Mouse (Mus musculus) lung, postnatal 25 days (tissue): ENCODE measurements around the gene Krt14.
"Not testable (repeated sequence)": the region's sequence is repeated elsewhere in the genome, so short reads cannot be mapped to it uniquely, and the experiment has no call there.

ENCODE experiments used
- DNase-seq: peaks from one replicate; pipeline ENCODE4 v3.0.0; 2022; ENCODE audit warnings: low spot score

Gene Krt14

DNA sequence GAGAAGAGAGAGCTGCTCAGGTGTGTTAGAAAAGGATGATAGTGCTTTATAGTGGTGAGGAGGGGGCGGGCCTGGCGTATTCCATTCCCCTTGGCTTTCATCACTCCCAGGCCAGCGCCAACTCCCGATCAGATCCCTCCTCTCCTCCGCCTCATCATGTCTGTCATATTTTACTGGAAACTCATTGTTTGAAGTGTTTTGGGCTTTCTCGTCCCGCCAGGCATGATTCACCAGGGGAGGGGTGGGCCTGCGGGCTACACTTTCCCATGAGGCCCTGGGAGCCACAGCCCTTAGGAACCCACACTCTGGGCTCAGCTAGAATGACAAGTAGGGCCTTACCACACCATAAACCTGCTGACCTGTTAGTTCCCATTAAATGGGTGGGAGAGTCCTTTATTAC lies at the start of gene Krt14:
Gene Krt14 (minus strand): TSS at position 51 of the 400 bp plus-strand sequence.
- DNase-seq, result no peak

DNA sequence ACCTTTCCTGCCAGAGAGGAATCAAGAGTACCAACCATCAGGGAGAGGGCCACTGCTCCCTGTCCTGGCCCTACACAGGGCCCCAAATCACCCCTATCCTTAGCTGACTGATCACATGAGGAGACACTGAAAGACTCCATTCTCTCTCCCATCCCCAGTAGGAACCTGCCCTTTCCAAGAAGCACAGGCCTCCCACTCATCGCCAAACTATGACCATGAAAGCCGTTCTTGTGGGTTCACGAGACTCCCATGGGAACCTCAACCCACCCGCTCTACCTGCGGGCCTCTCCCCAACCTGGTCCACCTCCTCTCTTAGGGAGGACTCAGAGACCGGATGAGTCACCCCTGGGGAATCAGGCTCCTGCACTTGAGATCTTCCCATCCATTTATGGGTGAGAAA lies 48.2 kb upstream of the Krt14 start:
- DNase-seq, result no peak

DNA sequence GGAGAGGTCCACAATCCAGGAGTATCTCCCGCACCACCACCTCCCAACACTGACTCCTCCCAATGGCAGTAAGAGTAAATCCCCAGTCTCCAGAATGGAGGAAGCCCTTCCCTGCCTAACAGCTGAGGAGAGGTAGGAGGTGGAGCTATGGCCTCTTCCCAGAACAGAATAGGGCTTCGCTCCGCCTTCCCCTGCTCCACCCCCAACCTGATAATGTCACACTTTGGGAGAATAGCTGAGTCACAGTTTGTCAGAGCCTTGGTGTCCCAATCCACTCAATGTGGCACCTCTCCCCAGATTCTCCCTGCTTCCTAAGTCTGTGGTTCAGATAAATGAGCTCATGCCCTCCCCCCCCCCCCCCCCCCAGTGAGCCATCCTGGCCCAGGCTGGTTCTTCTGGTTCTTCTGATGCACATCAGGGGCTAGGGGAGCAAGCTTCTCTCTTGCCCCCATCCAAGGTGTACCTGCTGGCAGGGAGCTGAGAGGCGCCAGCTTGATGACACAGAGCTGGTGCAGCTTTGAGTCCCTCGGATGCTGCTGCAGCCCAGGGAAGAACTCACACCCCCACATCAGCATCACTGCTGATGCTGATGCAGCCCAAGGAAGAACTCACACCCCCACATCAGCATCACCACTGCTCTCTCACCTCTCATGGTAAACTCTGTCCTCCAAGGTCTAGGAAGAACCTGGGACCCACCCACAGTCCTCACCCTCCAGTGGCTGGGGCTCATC lies 47.2 kb upstream of the Krt14 start:
- no peak for DNase-seq

DNA sequence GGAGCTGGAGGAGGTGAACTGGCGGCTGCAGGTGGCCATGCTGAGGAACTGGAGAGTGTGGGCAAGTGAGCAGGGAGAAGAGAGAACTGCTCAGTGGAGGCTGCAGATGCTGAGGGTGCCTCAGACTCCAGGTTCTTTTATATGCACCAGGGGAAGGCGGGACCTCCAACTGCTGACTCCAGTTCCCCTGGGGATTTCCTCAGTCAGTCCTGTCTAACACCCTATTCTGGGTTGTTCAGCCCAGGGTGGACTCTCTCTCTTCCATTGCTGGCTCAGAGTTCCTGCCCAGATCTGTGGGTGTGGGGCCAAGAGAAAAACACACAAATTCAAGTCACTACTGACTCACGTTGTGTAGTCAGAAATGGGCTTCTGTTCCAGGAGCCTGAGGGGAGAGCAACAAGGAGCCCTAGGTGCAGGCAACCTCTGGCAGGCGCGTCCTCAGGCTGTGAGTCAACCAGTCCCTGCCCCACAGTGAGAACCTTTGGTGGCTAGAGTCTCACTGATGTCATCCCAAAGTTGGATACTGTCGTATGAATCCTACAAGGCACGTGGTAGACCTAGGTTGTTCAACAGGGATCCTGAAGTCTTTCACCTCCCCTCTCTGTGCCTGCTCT lies 41.6 kb upstream of the Krt14 start, which contains the start of gene Krt16:
Gene Krt16 (minus strand): TSS at position 51 of the 614 bp plus-strand sequence.
- no peak for DNase-seq

DNA sequence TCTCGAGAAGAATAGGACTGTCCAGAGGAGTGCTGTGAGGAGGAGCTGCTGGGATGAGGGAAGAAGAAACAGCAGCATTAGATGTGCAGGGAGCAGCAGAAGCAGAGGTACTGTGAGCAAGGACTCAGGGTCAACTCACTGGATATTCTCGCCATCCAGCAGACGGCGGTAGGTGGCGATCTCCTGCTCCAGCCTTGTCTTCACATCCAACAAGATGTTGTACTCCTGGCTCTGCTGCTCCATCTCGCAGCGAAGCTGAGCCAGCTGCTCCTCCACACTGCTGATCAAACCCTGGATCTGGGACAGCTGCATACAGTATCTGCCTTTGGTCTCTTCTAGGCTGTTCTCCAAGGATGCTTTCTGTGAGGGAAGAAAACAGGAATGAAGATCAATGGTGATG lies 39.1 kb upstream of the Krt14 start:
- not testable (repeated sequence) for DNase-seq

DNA sequence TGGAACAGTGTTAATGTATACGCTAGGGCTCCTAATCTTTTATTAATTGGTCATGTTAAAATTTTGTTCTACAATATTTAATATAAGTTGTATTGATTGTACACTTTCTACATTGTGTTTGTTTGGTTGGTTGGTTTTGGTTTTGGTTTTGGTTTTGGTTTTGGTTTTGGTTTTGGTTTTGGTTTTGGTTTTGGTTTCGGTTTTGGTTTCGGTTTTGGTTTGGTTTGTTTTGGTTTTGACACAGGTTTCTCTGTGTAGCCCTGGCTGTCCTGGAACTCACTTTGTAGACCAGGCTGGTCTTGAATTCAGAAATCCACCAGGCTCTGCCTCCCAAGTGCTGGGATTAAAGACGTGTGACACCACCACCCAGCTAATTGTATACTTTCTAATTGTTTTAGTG lies 32.9 kb upstream of the Krt14 start:
- not testable (repeated sequence) for DNase-seq

DNA sequence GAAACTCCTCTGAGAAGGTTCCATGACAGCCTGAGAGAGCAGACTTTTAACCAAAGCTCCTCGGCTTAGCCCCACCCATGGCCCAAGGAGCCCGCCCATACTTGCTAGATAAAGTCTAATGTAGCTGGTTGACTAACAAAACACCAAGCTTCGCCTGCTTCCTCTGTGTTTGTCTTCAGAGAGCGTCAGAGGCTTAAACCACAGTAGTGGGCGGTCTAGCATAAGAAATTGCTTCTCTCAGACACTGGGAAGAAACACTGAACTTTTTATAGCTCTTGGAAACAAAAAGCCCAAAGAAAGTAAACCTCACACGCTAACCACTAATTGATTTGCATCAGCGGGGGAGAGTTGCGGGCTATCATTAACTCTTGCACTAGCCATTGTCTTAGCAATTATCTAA lies 14.4 kb upstream of the Krt14 start:
- no peak for DNase-seq

DNA sequence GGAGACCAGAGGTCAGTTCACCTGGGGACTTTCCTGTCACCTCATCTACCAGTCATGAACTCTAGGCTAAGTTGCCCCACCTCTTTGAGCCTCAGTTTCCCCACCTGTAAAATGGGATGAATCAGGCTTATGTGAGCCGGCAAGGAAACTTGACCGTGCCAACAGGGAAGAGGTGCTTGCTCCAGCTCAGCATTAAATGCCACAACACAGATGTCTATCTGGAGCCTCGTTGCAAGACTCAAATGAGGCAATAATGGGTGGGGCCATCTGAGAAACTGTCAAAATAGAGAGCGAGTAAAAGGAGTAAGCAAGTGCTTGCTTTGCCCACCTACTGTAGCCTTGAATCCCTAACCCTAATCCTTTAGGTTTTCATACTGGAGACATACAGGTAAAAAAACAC lies 12.0 kb upstream of the Krt14 start:
- DNase-seq, result no peak

DNA sequence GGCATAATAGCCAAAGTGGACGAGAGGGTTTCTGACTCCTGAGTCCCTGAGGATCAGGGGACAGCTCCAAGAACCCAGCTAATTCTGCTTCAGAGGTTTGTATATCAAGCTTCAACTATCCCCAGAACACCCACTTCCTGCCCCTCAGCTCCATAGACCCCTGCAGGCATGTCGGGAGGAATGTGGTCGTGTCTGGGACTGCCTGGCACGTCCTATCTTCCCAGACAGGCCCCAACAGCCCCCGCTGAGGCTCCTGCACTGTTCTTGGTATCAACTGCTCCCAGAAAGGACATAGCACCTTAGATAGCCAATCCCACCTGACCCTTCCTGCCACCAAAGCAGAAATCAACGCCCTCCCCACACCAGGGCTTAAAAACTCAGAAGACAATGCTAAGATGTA lies 1.2 kb upstream of the Krt14 start:
- DNase-seq, result no peak

DNA sequence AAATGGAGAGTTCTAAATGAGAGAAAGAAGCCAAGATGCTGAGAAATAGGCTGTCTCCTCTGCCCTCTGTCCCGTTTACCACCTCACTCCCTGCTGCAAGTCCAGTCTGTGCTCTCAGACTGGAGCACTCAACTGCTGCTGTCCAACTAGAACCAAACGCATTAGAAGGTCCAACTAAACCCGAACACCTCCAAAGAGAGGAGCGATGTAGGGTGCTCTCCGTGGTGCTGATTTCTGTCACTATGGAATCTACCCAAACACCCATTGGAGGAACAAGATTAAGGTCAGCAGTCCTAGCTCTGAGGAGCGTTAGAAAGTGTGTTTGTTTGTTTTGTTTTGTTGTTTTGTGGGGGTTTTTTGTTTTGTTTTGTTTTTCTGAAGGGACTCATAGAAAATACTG lies 3.9 kb downstream of the Krt14 start:
- DNase-seq, result peak; percentile 26

DNA sequence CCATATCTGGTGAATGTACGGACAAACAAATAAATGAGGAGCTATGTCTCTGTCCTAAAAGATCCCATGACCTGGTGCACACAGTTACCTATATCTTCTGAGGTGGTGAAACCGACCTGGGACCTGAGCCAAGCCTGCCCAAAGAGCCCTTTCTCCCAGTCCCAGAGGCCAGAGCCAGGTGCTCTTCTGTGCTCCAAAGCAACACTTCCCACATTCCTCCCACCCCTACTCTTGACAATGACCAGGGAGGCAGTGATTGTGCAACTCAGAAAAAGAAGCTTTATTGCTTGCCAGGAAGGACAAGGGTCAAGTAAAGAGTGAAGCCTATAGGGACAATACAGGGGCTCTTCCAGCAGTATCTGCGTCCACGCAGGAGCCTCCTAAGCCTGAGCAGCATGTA lies 4.4 kb downstream of the Krt14 start:
- no peak for DNase-seq

DNA sequence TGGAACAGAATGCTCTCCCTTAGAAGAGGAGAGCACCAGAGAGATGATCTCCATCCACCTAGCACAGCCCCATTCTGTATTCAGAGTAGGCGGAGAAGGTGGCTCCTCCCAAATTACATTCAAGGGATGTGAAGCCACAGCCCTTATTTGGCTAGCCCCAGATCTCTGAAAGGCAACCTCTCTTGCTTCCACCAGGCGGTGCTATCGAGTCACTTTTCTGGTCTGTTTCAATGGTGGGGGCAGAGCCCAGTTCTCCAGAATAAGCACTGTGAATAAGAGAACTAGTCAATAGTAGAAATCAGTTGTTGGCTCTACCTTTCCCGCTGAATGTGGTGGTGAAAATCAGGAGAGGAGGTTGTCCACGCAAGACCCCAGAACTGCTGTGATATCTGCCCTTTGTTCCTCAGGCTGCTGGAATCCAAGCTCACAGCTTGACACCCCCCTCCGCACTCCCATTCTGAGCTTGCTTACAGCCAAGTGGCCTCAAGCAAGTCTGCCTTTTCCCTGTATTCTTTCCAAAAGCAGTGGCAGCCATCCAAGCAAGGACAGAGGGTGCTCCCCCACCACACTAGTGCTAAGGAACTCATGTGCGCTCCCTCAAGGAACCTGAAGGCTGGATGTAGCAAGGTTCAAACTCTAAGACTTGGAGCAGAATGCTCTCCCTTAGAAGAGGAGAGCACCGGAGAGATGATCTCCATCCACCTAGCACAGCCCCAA lies 7.1 kb downstream of the Krt14 start:
- peak; percentile 10 for DNase-seq

DNA sequence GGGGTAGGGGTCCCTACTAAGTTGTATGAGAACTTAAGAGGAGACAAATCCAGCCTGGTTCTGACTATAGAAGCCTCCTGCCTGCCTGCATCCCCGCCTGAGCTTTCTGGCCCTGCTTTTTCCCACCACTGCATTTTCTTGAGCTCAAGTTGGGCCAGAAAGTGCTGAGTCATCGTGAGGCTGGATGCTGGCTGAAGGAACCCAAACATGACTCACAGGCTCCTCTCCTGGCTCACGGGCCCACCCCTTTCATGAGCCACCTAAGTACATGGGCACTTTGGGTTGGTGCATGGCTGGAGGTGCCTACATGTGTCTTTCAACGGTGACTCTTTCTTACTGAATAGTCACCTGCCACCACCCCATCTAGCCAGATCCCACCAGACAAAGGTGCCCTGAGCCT lies 8.7 kb downstream of the Krt14 start:
- no peak for DNase-seq

DNA sequence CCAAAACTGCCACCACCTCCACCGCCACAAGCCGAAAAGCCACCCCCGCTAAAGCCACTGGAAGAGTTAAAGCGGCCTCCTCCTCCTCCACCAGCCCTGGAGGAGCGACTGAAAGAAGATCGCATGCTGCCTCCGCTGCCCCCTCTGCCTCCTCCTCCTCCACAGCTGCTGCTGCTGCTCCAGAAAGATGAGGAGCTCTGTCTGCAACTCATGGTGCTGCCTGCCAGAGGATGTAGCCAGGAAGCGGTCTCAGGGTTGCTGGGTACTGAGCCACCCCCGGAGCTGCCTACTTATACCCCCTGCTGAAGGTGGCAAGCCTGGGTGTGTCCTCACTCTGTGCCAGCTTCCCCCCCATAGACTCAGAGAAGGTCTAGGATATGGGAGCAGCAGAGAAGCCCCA lies 14.4 kb downstream of the Krt14 start, which contains the start of gene Krt9:
Gene Krt9 (minus strand): TSS at position 255 of the 400 bp plus-strand sequence.
- no peak for DNase-seq

DNA sequence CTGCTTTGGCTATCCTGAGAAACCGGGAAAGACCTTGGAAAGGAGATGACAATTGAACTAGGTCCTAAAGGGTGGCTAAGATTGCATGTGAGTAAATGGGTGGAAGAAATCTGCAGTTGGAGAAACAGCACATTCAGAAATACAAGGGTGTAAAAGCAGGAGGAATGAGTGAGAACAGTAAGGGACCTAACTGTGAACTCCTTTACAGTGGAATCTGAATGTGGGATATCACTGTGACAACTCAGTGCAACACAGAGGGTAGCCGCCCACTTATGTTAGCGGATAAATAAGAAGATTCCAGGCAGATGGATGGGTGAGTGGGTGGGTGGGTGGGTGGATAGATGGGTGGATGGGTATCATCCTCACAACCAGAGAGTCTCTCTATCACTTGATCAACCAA lies 15.5 kb downstream of the Krt14 start:
- DNase-seq, result no peak

DNA sequence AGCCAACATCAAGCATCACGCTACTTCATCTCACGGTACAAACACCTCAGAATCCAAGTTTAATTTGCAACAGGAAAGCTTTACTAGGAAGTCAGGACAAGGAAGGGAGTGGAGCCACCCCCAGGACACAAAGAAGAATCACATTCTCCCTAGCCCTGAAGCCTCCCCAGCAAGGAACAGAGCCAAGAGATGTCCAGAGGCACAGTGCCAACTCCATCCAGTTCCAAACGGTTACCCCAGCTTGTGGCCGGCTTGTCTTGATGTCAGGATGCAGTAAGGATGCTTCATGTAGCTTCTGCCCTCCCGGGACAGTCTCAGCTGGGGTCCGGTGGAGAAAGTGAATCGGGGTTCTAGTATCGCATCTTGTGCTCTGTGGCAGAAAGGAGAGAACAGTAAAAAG lies 20.6 kb downstream of the Krt14 start:
- DNase-seq, result no peak

DNA sequence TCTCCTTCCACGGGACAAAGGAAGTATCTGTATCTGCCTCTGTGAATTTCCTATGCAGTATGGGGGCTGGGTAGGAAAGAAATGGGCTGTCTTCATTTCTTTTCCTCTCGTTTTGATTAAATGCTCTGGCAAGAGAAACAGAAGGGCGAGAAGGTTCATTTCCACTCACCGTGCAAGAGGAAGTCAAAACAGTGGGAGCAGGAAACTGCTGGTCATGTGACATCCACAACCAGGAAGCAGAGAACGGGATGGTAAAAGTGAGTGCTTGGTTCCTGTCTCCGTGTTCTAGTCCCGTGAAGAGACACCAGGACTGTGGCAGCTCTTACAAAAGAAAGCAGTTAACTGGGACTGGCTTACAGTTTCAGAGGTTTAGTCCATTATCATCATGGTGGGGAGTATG lies 25.6 kb downstream of the Krt14 start:
- DNase-seq, result no peak

DNA sequence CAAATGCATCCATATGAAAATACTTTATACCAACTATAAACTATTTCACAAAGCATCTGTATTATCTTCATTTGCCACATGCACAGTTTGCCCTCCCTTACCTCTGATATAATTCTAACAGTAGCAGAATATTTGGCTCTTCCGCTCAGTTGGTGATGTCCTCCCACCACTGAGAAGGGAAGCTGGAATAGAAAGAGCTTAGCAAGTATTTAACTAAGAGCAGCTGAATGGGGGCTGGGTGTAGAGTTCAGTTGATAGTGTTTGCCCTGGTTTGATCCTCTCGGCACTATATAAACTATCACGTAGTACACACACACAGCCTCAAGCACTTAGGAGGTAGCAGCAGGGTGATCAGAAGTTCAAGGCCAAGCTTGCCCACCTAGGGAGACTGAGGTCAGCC lies 28.1 kb downstream of the Krt14 start:
- DNase-seq, result no peak

DNA sequence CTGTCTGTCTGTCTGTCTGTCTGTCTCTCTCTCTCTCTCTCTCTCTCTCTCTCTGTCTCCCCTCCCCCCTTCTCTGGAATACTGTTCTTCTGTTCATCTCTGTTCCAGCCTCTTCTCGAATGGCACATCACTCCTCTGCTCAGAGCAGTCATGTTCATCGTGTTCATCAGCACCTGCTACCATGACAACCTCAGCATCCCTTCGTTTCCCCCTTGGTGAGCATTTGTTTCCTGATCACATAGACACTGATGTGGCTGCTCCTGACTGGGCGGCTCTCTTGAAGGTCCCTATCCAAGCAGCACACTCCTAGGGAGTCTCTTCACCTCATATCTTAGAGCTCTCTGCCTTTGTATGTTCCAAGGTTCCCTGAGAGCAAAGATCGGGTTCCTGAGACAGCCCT lies 29.0 kb downstream of the Krt14 start:
- DNase-seq, result no peak

DNA sequence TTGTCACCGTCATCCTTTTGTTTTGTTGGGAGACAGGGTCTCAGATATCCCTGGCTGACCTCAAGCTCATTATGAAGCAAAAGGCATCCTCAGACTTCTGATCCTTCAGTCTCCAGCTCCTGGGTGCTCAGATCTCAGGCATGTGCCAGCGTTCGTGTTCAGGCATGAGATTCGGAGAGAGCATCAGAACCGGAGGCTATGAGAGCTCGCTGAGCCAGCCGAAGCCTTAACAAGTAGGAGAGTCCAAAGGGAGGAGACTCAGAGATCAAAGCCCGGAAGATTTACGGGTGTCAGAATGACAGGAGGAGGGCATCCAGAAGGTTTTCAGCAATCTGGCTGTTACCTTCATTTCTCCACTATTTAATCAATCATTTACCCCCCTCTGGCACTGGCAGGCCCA lies 30.6 kb downstream of the Krt14 start:
- DNase-seq, result no peak

DNA sequence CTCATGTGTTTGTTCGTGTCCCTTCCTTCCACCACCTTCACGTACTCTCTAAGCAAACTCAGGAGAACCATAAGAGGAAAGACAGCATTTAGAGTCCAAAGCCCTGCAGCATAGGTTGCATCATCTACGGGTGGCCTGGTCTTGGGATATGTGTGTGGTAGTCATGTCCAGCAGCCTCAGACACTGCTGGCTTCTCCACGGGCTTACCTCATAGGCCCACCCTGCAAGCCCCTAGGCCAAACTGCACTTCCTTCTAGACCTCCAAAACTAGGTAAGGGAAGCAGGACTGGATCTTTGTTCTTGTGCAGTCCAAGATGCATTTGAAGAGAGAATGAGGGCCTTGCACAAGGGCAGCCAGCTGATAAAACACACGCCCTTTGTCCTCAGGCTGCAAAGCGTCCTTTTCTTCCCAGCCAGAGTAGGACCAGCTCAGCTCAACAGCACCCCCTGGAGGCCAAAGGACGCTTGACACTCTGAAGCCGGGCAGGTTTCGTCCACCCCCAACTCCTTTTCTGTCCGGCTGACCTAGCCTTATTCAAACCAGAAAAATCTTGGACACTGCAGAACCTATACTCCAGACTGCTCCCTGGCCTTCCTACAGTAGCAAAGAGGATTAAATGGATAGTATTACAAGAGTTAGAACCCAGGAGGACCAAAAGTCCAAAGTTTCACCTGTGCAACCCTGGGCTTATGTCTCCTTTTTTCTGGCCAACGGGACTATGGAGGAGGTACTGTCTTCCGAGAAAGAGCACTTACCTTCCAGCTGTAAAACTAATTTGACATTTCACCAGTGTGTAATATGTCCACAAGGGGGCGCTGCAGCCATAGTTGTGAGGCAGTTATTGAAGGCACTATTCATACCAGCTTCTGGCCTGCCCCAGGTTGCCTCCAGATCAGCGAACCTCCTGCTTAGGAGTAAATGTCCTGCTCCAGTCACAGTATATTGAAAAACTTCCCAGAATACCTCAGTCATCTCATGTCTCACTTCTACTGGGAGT lies 38.3 kb downstream of the Krt14 start:
- peak; percentile 76 for DNase-seq

DNA sequence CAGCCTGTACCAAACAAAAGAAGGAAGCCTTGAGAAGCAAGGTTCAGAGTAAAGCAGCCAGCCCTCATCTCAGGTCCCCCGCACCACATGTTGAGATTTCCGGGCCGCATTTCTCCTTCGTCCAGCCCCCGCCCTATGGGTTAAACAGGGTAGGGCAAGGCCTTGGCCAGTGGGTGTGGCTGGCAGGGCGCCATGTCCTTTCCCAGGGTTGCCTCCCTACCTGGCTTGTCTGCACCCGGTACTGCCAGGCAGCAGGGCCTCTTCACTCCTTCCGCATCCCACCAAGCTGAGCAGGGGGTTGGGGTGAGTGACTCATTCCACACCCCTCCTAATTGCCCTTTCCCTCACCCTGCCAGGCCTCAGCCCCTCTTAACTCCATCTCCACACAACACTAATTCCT lies 39.3 kb downstream of the Krt14 start:
- DNase-seq, result peak; percentile 77
